Mouse (Mus musculus) 3134 (cell line): Measurements from ENCODE around the gene Ripk1.
A peak's percentile ranks its signal among the peaks of the same experiment; 100 is the strongest.

ENCODE experiments used
- DNase-seq: peaks from one replicate; pipeline ENCODE4 v3.0.0-alpha.2; 2011; ENCODE audit warnings: low spot score; ENCODE audit not compliant: insufficient read length; ENCODE audit errors: extremely low read depth

Ripk1 gene

DNA sequence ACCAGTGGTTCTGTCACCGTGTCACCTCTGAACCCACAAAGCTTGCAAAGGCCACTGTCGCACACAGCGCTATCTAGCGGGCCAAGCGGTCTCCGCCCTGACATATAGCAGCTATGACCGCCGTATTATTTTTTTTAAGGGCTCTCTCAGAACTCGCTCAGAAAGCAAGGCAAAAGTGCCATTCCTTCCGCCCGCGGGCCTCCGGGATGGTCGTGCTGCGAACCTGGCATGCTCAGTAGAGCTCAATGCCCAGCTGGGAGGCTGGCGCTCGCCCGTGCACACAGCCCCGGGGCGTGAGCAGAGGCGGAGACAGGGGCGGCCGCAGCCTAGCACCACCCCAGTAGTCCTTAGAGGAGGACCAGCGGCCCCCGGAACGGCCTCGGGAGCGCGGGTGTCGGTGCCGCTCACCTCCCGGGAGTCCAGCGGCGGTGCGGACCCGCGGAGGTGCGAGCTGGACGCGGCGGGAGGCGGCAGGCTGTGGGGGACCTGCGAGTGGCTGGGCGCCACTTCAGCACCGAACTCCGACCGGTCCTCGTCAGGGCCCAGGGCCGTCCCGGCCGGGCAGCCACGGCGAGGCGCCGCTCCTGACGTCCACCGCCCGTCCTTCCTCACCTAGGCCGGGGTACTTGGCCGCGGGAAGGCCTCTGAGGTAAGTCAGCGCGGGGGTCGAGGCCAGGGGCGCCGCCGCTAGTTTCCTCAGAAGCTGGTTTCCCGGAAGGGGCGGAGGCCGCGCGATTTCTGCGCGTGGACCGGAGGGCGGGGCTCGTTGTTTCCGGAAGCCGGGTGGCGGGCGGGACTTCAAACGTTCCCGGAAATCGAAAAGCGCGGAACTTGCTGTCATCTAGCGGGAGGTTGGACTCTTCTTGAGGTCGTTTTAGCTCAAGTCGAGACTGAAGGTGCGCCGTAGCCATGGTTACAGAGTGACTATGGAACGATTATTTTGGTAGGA is at the start of gene Ripk1, which contains the start of gene Serpinb6a:
Gene Ripk1 (plus strand): TSS at position 306 of the 949 bp plus-strand sequence.
Gene Serpinb6a (minus strand): TSS at position 737 of the 949 bp plus-strand sequence.
- DNase-seq = peak; percentile 91

- DNase-seq = no peak
Measured at GRCm38 (mm10) chr13:33952947-33953346, 49.2 kb upstream of the Ripk1 start.

- DNase-seq = no peak
Measured at GRCm38 (mm10) chr13:33956571-33957421, 45.4 kb upstream of the Ripk1 start.

GRCm38 (mm10) chr13:33959771-33960170 is 42.4 kb upstream of the Ripk1 start:
- no peak for DNase-seq

DNA sequence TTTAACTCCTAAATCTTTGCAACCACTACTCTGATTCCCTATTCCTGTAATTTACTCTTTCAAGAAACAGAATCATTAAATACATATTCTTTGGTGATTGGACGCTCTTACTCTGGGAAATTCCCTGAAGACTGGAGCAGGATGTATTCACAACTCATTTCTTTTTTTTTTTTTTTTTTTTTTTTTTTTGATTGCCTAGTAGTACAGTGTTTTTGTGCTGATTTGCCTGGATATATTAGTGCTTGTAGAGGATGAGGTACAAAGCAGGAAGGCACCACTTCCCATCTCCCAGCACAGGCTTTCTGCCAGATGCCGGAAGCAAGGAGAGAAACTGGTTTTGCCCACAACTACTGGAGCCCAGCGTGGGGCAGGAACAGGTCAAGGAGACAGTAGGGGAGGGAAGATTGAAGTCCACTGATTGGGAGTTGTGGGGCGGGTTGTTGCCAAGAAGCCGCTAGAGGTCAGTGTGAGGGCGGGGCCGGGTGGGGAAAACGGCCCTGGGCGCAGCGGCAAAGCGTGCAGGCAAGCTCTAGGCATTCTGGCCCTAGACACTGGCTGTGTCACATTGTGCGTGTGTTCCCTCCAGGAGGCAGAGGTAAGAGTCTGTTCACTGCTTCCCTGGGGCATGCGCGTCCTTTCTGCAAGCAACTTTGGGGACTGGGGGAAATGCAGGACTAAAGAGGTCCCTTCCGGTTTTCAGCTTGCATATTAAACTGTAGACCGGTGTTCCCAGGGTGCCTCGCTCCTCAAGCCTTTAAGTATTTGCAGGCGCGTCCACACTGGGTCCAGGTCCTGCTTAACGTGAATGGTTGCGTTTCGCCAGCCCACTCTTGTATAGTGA is 37.7 kb upstream of the Ripk1 start, which contains the start of gene Nqo2:
Gene Nqo2 (plus strand): TSS at position 482 of the 841 bp plus-strand sequence.
- peak; percentile 92 for DNase-seq

DNA sequence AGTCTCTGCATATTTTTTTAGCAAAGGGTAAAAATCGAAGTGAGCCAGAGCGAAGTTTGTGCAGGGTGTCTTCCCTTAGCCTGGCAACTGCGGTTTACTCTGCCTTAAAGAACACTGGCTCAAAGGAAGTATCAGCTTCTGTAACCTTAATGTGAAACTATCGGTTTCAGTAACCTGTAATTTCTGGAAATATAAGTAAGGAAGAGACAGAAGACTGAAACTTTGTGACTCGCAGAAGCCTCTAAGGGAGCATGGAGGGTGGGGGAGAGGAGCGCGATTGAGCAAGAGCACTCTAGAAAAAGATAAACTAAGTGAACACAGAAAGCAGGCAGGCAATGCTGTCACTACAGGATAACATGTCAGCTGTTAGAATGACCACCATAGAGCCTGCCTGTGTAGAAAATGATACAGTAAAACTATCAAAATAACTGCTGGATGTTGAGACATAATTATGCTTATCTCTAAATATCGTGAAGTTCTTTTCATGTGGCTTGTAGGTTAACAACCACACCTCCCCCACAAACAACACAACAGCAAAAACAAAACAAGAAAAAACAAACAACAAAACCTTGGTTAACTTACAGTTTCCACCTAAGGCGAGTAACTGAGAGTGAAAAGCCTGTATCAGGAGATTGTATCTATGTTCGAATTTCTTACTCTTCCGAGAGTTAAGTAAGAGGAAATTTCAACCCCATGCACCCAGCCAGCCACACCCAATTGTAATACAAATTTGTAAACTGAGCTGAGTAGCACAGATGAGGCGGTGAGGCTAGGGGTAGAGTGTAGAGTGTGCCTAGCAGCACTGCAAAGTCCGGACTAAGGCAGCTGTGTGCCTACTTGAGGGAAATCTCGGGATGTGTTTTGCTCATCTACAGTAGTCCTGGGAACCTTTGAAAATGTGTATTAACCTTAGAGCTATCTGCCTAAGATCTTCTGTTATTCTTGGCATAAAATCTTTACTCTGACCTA is 36.8 kb upstream of the Ripk1 start:
- DNase-seq = no peak

- DNase-seq = no peak
Measured at GRCm38 (mm10) chr13:33966025-33966412, 36.1 kb upstream of the Ripk1 start.

GRCm38 (mm10) chr13:33966574-33966973 is 35.6 kb upstream of the Ripk1 start:
- no peak for DNase-seq

DNA sequence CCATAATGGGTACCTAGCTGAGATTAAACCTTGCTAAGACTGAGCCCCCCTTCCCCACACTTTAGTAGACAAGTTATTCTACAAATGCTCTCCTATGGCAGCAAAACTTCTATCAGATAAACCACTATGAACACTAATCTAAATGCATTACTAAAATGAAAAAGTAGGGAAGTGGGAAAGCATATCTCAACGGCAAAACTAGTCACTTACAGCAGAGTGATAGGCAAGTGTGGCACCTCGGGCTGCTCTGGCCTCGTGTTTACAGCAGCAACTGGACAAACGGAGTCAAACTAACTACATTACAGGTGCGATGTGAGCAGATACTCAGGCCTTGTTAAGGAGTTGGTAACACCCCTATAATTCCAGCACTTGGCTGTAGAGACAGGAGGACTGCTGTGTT is 12.5 kb upstream of the Ripk1 start:
- DNase-seq = no peak

DNA sequence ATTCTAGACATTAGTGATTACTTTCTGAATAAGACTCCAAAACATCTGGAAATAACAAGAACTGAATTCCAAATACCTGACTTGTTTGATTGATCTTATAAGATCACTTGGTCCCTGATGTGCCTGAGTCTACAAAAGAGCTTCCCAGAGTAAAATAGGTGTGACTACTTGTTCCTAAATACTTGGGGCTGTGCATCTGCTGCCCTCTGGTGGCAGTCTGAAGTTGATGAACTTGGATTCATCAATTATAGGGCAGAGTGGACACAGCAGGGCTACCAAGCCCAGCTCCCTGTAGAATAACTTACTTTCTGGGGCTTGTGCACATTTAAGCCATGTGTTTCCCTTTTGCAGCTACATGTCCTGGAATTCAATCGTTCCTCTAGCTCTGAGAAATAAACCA is 7.0 kb upstream of the Ripk1 start:
- DNase-seq = peak; percentile 28

DNA sequence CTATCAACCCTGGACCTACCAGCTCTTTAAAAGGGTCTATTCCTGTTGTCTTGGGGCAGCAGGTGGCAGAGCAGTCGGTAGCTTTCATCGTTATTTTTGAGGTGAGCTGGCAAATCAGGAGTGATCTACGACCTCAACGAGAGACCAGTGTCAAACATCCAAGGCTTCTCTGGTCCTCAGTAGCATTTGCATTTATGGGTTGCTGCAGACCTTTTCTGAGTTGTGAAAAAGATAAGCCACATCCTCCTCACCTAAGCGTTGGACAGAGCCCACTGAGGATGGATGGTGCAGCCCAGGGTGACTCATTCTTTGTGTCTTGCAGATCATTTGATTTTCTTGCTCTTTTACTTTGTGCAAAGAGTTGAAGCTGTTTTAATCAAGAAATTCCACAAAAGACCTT is 895 bp downstream of the Ripk1 start:
- no peak for DNase-seq

GRCm38 (mm10) chr13:34007234-34007633 is 5.1 kb downstream of the Ripk1 start:
- no peak for DNase-seq

GRCm38 (mm10) chr13:34016927-34017569 is 14.9 kb downstream of the Ripk1 start:
- DNase-seq = no peak

DNA sequence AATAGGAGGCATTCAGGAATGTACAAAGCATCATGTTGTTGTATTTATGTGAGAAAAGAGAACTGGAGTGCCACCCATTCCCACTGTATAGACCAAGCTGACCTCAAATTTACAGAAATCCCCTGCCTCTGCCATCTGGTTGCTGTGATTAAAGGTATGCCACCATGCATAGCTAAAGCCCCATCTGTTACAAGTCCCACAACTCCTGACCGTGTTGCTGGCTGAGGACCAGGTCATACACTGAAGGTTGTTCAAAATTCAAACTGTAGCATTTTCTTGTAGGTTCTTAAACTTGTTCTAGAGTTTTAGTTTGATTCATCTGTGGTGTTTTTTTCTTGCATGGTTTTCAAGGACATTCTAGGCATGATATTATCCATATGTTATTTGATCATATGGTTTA is 16.4 kb downstream of the Ripk1 start:
- no peak for DNase-seq

- DNase-seq = no peak
Measured at GRCm38 (mm10) chr13:34021998-34022397, 19.8 kb downstream of the Ripk1 start.

DNA sequence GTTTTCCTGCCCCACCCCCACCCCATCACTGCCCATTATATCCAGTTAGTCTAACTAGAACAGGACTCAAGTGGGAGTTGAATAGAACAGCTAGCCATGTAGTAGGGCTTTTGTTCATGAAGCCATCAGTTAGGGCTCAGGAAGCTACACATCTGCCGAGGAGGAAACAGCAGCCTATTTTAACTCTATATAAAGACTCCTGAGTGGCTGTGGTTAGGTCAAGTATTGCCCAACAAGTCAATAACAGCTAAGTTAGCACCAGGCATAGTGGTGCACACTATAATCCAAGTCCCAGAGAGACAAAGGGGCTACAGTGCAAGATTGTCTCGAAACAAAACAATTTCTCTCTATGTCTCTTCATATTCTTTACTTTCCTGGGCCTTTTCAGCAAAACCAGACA is 29.9 kb downstream of the Ripk1 start:
- no peak for DNase-seq

DNA sequence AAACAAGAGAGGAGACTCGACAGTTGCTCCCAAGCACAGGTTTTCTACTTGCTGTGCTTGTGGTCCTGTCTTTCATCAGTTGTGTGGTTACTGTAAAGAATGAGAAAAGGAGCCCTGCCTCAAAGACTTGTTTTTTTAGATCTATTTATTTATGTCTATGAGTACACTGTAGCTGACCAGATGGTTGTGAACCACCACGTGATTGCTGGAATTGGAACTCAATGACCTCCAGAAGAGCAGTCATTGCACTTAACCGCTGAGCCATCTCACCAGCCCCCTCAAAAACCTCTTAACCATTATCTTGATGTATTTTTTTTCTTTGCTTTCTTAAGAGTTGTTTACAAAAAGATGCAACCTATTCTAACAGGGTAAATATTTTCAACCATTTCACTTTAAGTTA is 33.3 kb downstream of the Ripk1 start:
- no peak for DNase-seq

GRCm38 (mm10) chr13:34036726-34037125 is 34.6 kb downstream of the Ripk1 start:
- DNase-seq = no peak
